Mouse (Mus musculus): Measurements from ENCODE around the gene Hist1h2ai. TPM values are rescaled to one million over a fixed set of nuclear protein-coding genes. Genes with fewer than 3 reads are reported as not detected.
"Not testable (repeated sequence)": the region's sequence is repeated elsewhere in the genome, so short reads cannot be mapped to it uniquely, and the experiment has no call there.

Hist1h2ai gene
- polyA plus RNA-seq, 1 experiment from 2014 or later = 25.5 TPM

DNA sequence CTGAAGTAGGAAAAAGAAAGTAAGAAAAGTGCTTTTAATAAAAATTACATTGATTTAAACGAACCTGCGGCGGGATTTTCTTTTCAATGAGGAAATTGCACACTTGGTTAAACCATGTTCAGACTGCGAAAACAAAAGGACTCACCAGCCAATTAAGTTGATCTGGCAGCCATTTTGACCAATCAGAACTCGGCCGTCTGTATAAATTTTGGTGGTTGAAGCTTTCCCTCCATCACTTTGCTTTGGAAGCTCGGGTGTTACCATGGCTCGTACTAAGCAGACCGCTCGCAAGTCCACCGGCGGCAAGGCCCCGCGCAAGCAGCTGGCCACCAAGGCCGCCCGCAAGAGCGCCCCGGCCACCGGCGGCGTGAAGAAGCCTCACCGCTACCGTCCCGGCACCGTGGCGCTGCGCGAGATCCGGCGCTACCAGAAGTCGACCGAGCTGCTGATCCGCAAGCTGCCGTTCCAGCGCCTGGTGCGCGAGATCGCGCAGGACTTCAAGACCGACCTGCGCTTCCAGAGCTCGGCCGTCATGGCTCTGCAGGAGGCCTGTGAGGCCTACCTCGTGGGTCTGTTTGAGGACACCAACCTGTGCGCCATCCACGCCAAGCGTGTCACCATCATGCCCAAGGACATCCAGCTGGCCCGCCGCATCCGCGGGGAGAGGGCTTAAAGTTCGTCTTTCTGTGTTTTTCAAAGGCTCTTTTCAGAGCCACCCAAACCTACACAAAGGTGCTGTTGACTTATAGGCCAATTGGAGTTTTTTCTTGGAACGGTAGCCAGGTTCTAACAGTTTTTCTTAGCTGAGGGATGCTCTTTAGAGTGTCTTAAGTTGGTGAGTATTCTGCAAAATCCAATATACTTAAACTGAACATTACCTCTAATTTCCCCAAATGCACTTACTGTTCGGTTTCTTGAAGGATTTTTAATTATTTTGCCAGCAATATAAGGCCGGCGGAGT lies 1.5 kb downstream of the Hist1h2ai start, which contains the start of gene Hist1h3h:
Hist1h3h (plus strand) TSS at position 263 of the 961 bp plus-strand sequence.
- not testable (repeated sequence) for H3K36me3 ChIP-seq
- H3K4me3 ChIP-seq = peak within 1 kb of the TSS; percentile 44

DNA sequence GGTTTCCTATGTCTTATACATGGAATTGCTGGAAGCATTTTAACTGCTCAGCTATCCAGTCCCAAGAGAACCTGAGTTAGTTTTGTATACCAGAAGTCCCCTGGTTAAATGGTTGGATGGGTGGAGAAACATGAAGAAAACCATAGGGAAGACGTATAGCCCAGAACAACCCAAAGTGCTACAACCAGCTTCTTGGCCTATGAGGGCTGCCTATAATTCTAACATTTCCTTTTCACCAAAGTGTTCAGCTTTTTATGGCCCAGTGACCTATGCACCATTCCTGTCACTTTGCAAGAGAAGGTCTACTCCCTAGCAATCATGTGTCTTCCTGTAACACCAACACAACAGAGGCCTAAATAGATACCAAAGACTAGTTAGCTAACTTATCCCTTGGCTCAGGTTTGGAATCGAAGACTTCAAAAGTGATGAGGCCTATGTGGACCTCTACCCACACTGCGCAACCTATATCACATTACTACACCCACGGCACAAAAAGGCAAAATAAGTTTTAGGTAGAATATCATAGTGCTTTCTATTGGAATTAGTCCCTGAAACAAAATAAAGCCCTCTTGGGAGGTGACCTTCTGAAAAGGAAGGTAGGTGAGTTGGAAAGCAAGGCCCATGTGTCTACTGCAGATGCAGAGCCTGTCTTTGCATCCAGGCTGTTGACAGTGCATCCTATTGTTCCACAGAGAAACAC lies 2.3 kb downstream of the Hist1h2ai start:
- peak overlapping the region; percentile 89 for H3K27ac ChIP-seq
- H3K9ac ChIP-seq = peak overlapping the region; percentile 55
- H3K4me2 ChIP-seq = peak overlapping the region; percentile 63
- peaks cover 33% of the 10 kb centered on the region for H3K4me1 ChIP-seq
- H3K4me3 ChIP-seq = peak overlapping the region; percentile 44
- no peaks in the 10 kb centered on the region for H3K36me3 ChIP-seq
- H3K27me3 ChIP-seq = no peaks in the 10 kb centered on the region
- WGBS = 43% methylated on average over 4 of the region's 4 CpGs
- no peaks in the 10 kb centered on the region for H3K9me3 ChIP-seq
- no peak for ATAC-seq (ENCODE audit: borderline replicate concordance, extremely low read depth, low FRiP score, low TSS enrichment)

More for the DNA sequence above, 1.5 kb downstream of the Hist1h2ai start, which contains the start of gene Hist1h3h:
- not testable (repeated sequence) for H3K9me3 ChIP-seq, H3K27me3 ChIP-seq
- under 1% methylated on average over 29 of the region's 56 CpGs for WGBS
- Histone ChIP-seq H3K27ac (peak within 1 kb of the TSS; percentile 89), H3K9ac (peak within 1 kb of the TSS; percentile 55), H3K4me2 (peak within 1 kb of the TSS; percentile 63), H3K4me1 (peaks cover 29% of the 10 kb centered on the region)
- peak; percentile 35; the same call in 1 of the 2 replicates for ATAC-seq (ENCODE audit: borderline replicate concordance, extremely low read depth, low FRiP score, low TSS enrichment)

DNA sequence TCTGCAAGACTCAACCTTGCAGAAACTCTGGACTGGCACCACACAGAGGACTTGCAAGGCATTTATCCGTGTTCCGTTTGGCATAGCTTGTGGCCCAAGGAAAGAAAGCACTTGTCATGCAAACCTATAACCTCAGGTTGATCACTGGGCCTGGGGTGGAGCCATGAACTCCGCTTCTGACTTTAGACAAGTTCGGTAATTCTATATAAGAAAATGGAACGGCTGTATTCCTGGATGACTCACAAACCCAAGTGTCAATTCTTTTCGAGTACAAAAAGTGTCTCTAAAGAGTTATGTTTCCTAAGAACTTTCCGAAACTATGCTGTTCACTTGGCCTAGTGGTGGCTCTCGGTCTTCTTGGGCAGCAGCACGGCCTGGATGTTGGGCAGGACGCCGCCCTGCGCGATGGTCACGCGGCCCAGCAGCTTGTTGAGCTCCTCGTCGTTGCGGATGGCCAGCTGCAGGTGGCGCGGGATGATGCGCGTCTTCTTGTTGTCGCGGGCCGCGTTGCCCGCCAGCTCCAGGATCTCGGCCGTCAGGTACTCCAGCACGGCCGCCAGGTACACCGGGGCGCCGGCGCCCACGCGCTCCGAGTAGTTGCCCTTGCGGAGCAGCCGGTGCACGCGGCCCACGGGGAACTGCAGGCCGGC lies 5.0 kb downstream of the Hist1h2ai start:
- not testable (repeated sequence) for H3K36me3 ChIP-seq, H3K27me3 ChIP-seq, H3K9me3 ChIP-seq
- H3K9ac ChIP-seq = peak overlapping the region; percentile 52
- peaks cover 26% of the 10 kb centered on the region for H3K4me1 ChIP-seq
- 2% methylated on average over 24 of the region's 44 CpGs for WGBS
- peak overlapping the region; percentile 42 for H3K4me3 ChIP-seq
- H3K27ac ChIP-seq = peak overlapping the region; percentile 95
- ATAC-seq (ENCODE audit: borderline replicate concordance, extremely low read depth, low FRiP score, low TSS enrichment) = peak; percentile 15; the same call in 1 of the 2 replicates
- H3K4me2 ChIP-seq = peak overlapping the region; percentile 61

DNA sequence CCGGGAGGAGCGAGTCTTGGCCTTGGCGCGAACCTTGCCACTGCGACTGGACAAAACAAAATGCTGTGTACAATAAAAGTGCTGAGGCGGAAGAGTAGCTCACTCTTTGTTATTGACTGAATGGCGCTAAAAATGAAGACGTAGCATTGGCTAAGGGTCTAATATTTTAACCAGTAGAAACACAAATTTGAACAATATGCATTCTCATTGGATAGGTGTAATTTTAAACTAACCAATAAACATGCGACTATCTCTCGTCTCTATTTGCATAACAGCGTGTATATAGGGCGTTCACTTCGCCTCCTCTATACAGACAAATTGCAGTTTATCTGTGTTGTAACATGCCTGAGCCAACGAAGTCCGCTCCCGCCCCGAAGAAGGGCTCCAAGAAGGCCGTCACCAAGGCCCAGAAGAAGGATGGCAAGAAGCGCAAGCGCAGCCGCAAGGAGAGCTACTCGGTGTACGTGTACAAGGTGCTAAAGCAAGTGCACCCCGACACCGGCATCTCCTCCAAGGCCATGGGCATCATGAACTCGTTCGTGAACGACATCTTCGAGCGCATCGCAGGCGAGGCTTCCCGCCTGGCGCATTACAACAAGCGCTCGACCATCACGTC lies 5.6 kb downstream of the Hist1h2ai start, which contains the start of gene Hist1h2bm:
Hist1h2bm (plus strand) TSS at position 288 of the 616 bp plus-strand sequence.
- H3K4me3 ChIP-seq = peak within 1 kb of the TSS; percentile 42
- H3K9me3 ChIP-seq, H3K36me3 ChIP-seq, H3K27me3 ChIP-seq: not testable (repeated sequence)
- peak within 1 kb of the TSS; percentile 61 for H3K4me2 ChIP-seq
- WGBS = under 1% methylated on average over 37 of the region's 37 CpGs
- H3K9ac ChIP-seq = peak within 1 kb of the TSS; percentile 52
- peaks cover 26% of the 10 kb centered on the region for H3K4me1 ChIP-seq
- peak within 1 kb of the TSS; percentile 95 for H3K27ac ChIP-seq
- ATAC-seq (ENCODE audit: borderline replicate concordance, extremely low read depth, low FRiP score, low TSS enrichment) = peak; percentile 97

DNA sequence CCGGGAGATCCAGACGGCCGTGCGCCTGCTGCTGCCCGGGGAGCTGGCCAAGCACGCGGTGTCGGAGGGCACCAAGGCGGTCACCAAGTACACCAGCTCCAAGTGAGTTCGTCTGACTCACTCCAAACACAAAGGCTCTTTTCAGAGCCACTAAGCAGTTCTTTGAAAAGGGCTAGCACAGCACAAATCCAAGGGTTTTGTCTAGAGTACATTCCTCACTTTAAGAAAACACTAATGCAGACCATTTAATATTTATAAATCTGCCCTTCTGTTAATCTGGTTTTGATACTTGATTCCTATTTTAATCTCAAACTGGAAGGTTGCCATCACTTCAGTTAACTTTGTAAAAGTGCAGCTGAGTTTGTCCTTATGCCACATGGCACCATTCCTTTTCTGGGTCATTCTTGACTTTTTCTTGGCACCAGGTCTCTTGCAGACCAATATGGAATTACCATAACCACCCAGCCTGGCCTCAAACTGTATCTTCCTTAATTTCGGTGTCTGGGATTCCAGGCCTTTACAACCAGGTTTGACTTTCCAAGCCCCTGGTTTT lies 6.2 kb downstream of the Hist1h2ai start:
- Histone ChIP-seq H3K4me1 (peaks cover 26% of the 10 kb centered on the region), H3K4me3 (peak overlapping the region; percentile 31), H3K27ac (peak overlapping the region; percentile 95), H3K27me3 (no peaks in the 10 kb centered on the region), H3K9me3 (no peaks in the 10 kb centered on the region), H3K4me2 (peak overlapping the region; percentile 61), H3K36me3 (no peaks in the 10 kb centered on the region), H3K9ac (peak overlapping the region; percentile 40)
- peak; percentile 31; the same call in 1 of the 2 replicates for ATAC-seq (ENCODE audit: borderline replicate concordance, extremely low read depth, low FRiP score, low TSS enrichment)
- WGBS = 2% methylated on average over 11 of the region's 11 CpGs

DNA sequence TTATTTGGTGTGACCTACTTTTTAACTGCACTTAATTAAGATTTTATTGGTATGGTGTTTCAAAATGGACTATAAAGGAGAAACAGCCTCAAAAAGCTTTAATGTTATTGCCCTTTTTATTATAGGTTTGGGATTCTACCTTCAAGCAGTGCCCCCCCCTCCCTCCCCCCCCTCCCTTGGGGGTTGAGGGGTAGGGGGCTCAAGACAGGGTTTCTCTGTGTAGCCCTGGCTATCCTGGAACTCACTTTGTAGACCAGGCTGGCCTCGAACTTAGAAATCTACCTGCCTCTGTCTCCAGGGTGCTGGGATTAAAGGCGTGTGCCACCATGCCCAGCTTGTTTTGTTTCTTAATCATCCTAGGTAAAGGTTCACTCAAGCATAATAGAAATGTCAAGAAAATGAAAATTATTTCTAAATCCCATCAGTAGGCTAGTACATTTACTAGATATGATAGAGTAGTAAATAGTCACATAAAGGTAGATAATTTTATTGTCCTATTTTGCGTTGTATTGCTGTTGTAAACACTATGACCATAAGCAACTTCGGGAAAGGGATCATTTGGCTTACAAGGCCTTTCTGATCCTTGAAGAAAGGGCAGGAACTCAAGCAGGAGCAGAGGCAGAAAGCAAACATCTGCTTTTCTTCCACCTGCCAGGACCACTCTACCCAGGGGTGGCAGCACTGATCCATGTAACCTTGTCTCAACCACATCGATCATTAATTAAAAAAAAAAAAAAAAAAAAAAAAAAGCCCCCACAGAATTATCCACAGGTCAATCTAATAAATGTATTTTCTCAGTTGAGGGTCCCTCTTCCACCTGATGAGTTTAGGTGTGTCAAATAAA lies 7.0 kb downstream of the Hist1h2ai start:
- 37% methylated on average over 5 of the region's 5 CpGs for WGBS
- Histone ChIP-seq H3K36me3 (no peaks in the 10 kb centered on the region), H3K9me3 (no peaks in the 10 kb centered on the region), H3K27me3 (no peaks in the 10 kb centered on the region), H3K4me2 (peak overlapping the region; percentile 61), H3K4me1 (peaks cover 24% of the 10 kb centered on the region), H3K27ac (peak overlapping the region; percentile 95), H3K4me3 (peak overlapping the region; percentile 31; the same call in 1 of the 2 replicates), H3K9ac (0 out of 2 replicates have a peak overlapping the region, but pooled peaks have one; percentile 40)
- ATAC-seq (ENCODE audit: borderline replicate concordance, extremely low read depth, low FRiP score, low TSS enrichment) = no peak

DNA sequence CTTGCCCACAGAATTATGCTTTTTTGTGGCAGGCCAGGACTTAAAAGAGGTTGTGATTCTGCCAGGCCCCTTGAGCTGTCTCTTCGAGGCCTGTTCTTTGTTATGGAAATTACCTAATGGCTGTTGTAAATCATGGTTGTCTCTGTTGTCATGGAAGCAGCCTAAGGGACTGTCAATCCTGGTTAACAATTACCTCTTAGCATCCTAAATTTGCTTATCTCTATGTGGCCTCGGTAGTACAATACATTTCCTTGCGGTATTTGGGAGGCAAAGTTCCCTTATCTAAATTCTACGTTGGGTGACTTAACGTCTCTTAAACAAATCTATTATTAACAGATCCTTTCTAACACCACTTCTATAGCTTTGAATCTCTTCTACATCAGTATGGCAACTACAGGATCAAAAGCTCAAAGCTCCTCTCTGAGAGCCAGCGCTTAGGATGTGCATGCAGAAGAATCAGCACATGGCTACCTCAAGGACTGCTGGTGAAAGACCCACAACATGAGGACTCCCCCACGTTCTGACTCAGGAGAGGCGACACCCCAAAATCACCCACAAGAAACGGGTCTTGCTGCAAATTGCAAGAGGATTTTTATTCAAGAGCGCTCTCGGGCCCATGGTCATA lies 11.8 kb downstream of the Hist1h2ai start:
- 43% methylated on average over 11 of the region's 11 CpGs for WGBS
- Histone ChIP-seq H3K9ac (no peak overlapping the region), H3K27ac (no peak overlapping the region), H3K36me3 (no peaks in the 10 kb centered on the region), H3K4me3 (no peak overlapping the region), H3K4me1 (0 out of 2 replicates have a peak, but pooled peaks cover under 1% of the 10 kb centered on the region), H3K9me3 (no peaks in the 10 kb centered on the region), H3K27me3 (no peaks in the 10 kb centered on the region), H3K4me2 (no peak overlapping the region)
- ATAC-seq (ENCODE audit: borderline replicate concordance, extremely low read depth, low FRiP score, low TSS enrichment) = no peak

DNA sequence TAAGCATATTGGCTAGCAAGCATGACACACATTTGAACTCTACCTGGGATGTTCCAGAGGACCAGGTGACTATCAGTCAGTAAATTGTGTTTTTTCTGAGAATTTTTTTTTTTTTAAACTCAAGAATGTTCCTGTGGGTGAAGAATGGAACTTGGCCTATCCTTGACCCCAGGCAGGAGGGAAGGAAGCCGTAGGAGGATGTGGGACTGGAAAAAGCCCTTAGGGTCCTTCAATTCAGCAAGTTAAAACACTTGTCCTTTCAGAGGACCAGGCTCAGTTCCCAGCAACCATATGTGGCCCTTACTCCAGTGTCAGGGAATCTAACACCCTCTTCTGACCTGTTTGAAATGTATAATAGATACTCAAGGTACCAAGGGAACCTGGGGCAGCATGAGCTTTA lies 13.3 kb downstream of the Hist1h2ai start:
- Histone ChIP-seq H3K9me3 (no peaks in the 10 kb centered on the region), H3K36me3 (no peaks in the 10 kb centered on the region), H3K4me3 (no peak overlapping the region), H3K4me2 (no peak overlapping the region), H3K9ac (no peak overlapping the region), H3K27me3 (no peaks in the 10 kb centered on the region), H3K4me1 (no peaks in the 10 kb centered on the region), H3K27ac (no peak overlapping the region)
- ATAC-seq (ENCODE audit: borderline replicate concordance, extremely low read depth, low FRiP score, low TSS enrichment) = no peak
- 50% methylated on average over 1 of the region's 1 CpGs for WGBS

DNA sequence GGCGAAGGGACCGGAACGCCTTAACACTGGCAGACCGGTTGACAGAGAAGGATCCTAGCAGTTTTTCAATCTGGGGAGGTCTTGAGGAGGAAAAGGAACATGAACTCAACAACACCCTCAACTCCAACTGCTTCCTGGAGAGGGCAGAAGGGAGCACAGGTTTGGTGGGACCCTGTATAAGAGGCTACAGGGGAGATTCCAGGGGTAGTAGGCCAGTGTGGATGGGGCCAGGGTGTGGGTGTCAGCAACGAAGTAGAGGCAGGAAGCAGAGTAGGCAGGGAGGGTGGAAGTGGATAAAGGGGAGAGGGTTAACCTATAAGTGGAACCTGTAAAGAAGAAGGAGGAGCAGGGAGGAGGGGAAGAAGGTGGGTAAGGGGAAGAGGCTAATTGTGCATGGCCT lies 17.2 kb downstream of the Hist1h2ai start:
- no peak overlapping the region for H3K9ac ChIP-seq
- peak overlapping the region; percentile 98 for H3K27ac ChIP-seq
- no peaks in the 10 kb centered on the region for H3K9me3 ChIP-seq
- 72% methylated on average over 5 of the region's 5 CpGs for WGBS
- no peak for ATAC-seq (ENCODE audit: borderline replicate concordance, extremely low read depth, low FRiP score, low TSS enrichment)
- peaks cover 9% of the 10 kb centered on the region; the same call in 1 of the 2 replicates for H3K4me1 ChIP-seq
- no peak overlapping the region for H3K4me3 ChIP-seq
- no peaks in the 10 kb centered on the region for H3K27me3 ChIP-seq
- no peaks in the 10 kb centered on the region for H3K36me3 ChIP-seq
- no peak overlapping the region for H3K4me2 ChIP-seq

Data from lung, embryonic 15.5 days (tissue).